Mouse (Mus musculus): Measurements from ENCODE around the gene Stox1.

Stox1 gene

GRCm38 (mm10) chr10:62668463-62668862 lies 57.5 kb downstream of the Stox1 start:
- in situ Hi-C loops (cut with MboI; ENCODE audit: unreplicated experiment in 2 of 2) = no loop called here

DNA sequence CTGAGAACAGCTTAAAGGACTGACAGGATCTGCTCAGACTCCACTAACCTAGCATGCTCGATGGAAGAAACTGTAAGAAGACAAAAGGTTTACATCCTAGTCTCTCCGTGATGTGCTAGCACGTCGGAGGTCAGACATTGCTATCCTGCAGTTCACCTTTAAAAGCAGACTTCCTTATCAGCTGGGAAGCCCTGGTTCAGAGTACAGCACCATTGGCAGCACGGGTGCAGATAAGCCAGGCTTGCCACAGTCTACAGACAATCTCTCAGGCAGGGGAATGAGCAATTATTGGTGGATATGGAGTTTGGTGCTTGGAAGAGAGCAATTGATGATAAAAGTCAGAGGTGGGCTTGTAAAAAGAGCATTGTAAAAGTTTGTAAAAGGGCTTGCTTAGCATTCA lies 57.9 kb downstream of the Stox1 start:
- in situ Hi-C loops (cut with MboI; ENCODE audit: unreplicated experiment in 2 of 2) = no loop called here

GRCm38 (mm10) chr10:62664963-62665590 lies 60.9 kb downstream of the Stox1 start:
- in situ Hi-C loops (cut with MboI; ENCODE audit: unreplicated experiment in 2 of 2) = no loop called here

DNA sequence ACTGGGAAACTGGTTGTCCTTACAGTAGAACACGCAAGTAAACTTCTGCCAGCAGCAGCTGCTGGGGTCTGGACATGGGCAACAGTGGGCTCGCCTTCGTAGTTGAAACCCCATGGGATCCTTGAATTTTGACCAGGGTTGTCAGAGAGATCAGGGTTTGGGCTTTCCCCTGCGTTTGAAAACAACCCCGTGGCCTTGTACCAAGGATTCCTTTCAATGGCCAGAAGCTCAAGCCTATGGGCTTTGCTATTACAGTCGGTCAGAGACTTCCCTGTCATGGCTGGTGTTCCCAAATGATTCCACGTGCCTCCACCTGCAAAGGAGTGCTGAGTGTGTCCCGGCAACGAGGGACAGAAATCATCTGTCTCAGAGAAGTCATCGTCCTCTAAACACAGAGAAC lies 61.8 kb downstream of the Stox1 start:
- in situ Hi-C loops (cut with MboI; ENCODE audit: unreplicated experiment in 2 of 2) = no loop called here

GRCm38 (mm10) chr10:62656711-62657110 lies 69.2 kb downstream of the Stox1 start:
- in situ Hi-C loops (cut with MboI; ENCODE audit: unreplicated experiment in 2 of 2) = no loop called here

DNA sequence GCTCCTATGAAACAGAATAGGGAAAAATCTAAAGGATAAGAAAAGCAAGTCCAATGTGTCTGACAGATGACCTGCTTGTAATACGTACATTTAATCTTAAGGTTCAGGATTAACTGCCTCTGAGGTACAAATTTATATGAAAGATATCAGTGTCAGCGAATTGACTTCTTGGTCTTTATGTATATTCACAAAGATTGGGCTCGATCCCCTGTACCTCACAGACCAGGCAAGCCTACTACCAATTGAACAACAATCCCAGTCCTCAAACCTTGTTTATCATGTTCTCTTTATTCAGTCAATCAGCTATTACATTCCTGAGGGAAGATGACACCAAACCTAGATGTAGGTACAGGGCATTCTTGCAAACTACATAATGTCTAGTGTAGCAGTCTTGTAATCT lies 74.0 kb downstream of the Stox1 start:
- in situ Hi-C loops (cut with MboI; ENCODE audit: unreplicated experiment in 2 of 2) = no loop called here

GRCm38 (mm10) chr10:62650881-62651810 lies 74.8 kb downstream of the Stox1 start, which contains the start of gene Ddx50:
Gene Ddx50 (minus strand): TSS chr10:62651218.
- in situ Hi-C loops (cut with MboI; ENCODE audit: unreplicated experiment in 2 of 2) = no loop called here

GRCm38 (mm10) chr10:62650358-62650782 lies 75.6 kb downstream of the Stox1 start:
- in situ Hi-C loops (cut with MboI; ENCODE audit: unreplicated experiment in 2 of 2) = no loop called here
